Mouse (Mus musculus) embryonic facial prominence, embryonic 14.5 days (tissue): ENCODE data around the gene Ssc4d. TPM values are rescaled to one million over a fixed set of nuclear protein-coding genes. Genes with fewer than 3 reads are reported as not detected.

ENCODE experiments used
- ATAC-seq: fragments of 200-750 bp; cut with Nextera tagmentation; 2 replicates; pipeline ENCODE4 v1.8.0; 2017; ENCODE audit warnings: low read depth, moderate number of reproducible peaks, moderate TSS enrichment
- DNase-seq: peaks from one replicate; pipeline ENCODE4 v3.0.0-alpha.2; 2015; ENCODE audit warnings: low spot score
- H3K27ac ChIP-seq: fragments of 300-500 bp; sonication (generic); replicated peaks from 2 replicates; pipeline ENCODE4 v1.5.1; 2014; ENCODE audit warnings: low read depth, mild to moderate bottlenecking, low read length, moderate library complexity
- H3K27me3 ChIP-seq: fragments of 300-500 bp; sonication (generic); replicated peaks from 2 replicates; pipeline ENCODE4 v1.6.1; 2014; ENCODE audit warnings: low read length; ENCODE audit not compliant: control insufficient read depth, insufficient read depth
- H3K36me3 ChIP-seq: fragments of 300-500 bp; sonication (generic); 2 replicates; pipeline ENCODE4 v1.6.1; 2014; ENCODE audit warnings: low read length, mixed read lengths; ENCODE audit not compliant: control insufficient read depth, insufficient read depth
- H3K4me1 ChIP-seq: fragments of 300-500 bp; sonication (generic); 2 replicates; pipeline ENCODE4 v1.6.1; 2014; ENCODE audit warnings: antibody characterized with exemption, low read length; ENCODE audit not compliant: control insufficient read depth, insufficient read depth
- H3K4me2 ChIP-seq: fragments of 300-500 bp; sonication (generic); 2 replicates; pipeline ENCODE4 v1.6.1; 2014; ENCODE audit warnings: low read depth, mild to moderate bottlenecking, low read length, moderate library complexity, mixed read lengths
- H3K4me3 ChIP-seq: fragments of 300-500 bp; sonication (generic); 2 replicates; pipeline ENCODE4 v1.5.1; 2014; ENCODE audit warnings: low read depth, mild to moderate bottlenecking, low read length
- H3K9ac ChIP-seq: fragments of 300-500 bp; sonication (generic); 2 replicates; pipeline ENCODE4 v1.6.1; 2014; ENCODE audit warnings: low read depth, mild to moderate bottlenecking, low read length, moderate library complexity, mixed read lengths
- H3K9me3 ChIP-seq: fragments of 300-500 bp; sonication (generic); 2 replicates; pipeline ENCODE4 v1.6.1; 2016; ENCODE audit warnings: low read length; ENCODE audit not compliant: control insufficient read depth
- WGBS: fragments of 180-500 bp; shearing (Covaris S2); extraction: QIAGEN DNeasy Blood & Tissue Kit; methylation state at CpG from one replicate; pipeline ENCODE4 v1.1.7; 2014; 5-methylcytosine and 5-hydroxymethylcytosine counted together
- polyA plus RNA-seq: library from polyadenylated mRNA; unstranded; fragments of >200 nt; fragmentation: Nextera tagmentation; extraction: Ambion mirVana; gene quantifications from 2 replicates; pipeline ENCODE4 v1.2.1, GENCODE M21; 2014

The Ssc4d gene
- polyA plus RNA-seq, 1 experiment from 2014 or later: 3.2 TPM

GRCm38 (mm10) chr5:135916601-135917000, 57.7 kb downstream of the Ssc4d start:
- Histone ChIP-seq H3K9me3 (no peaks in the 10 kb centered on the region), H3K4me1 (no peaks in the 10 kb centered on the region), H3K27me3 (no peaks in the 10 kb centered on the region), H3K27ac (no peak overlapping the region), H3K4me2 (no peak overlapping the region), H3K4me3 (no peak overlapping the region), H3K36me3 (peaks cover 76% of the 10 kb centered on the region), H3K9ac (no peak overlapping the region)
- DNase-seq (no peak), ATAC-seq (no peak)
- WGBS: 85% methylated on average over 3 of the region's 3 CpGs

GRCm38 (mm10) chr5:135916051-135916565, 58.2 kb downstream of the Ssc4d start:
- ATAC-seq (no peak), DNase-seq (no peak)
- peaks cover 76% of the 10 kb centered on the region for H3K36me3 ChIP-seq
- H3K4me1 ChIP-seq: no peaks in the 10 kb centered on the region
- H3K27me3 ChIP-seq: no peaks in the 10 kb centered on the region
- H3K27ac ChIP-seq: no peak overlapping the region
- H3K9me3 ChIP-seq: no peaks in the 10 kb centered on the region
- no peak overlapping the region for H3K9ac ChIP-seq
- no peak overlapping the region for H3K4me3 ChIP-seq
- WGBS: 86% methylated on average over 6 of the region's 6 CpGs
- H3K4me2 ChIP-seq: no peak overlapping the region

GRCm38 (mm10) chr5:135914156-135914555, 60.2 kb downstream of the Ssc4d start:
- peaks cover 79% of the 10 kb centered on the region for H3K36me3 ChIP-seq
- no peaks in the 10 kb centered on the region for H3K4me1 ChIP-seq
- H3K9me3 ChIP-seq: no peaks in the 10 kb centered on the region
- H3K4me2 ChIP-seq: no peak overlapping the region
- no peaks in the 10 kb centered on the region for H3K27me3 ChIP-seq
- no peak for ATAC-seq
- WGBS: 89% methylated on average over 6 of the region's 6 CpGs
- no peak for DNase-seq
- H3K27ac ChIP-seq: no peak overlapping the region
- no peak overlapping the region for H3K4me3 ChIP-seq
- no peak overlapping the region for H3K9ac ChIP-seq

GRCm38 (mm10) chr5:135913201-135913600, 61.1 kb downstream of the Ssc4d start:
- no peak overlapping the region for H3K9ac ChIP-seq
- H3K4me3 ChIP-seq: no peak overlapping the region
- H3K4me1 ChIP-seq: no peaks in the 10 kb centered on the region
- H3K27ac ChIP-seq: no peak overlapping the region
- H3K27me3 ChIP-seq: no peaks in the 10 kb centered on the region
- H3K9me3 ChIP-seq: no peaks in the 10 kb centered on the region
- H3K4me2 ChIP-seq: no peak overlapping the region
- 81% methylated on average over 5 of the region's 5 CpGs for WGBS
- ATAC-seq (no peak), DNase-seq (no peak)
- H3K36me3 ChIP-seq: peaks cover 79% of the 10 kb centered on the region

GRCm38 (mm10) chr5:135911633-135912220, 62.6 kb downstream of the Ssc4d start:
- no peak for DNase-seq

GRCm38 (mm10) chr5:135910813-135911212, 63.5 kb downstream of the Ssc4d start:
- peaks cover 75% of the 10 kb centered on the region for H3K36me3 ChIP-seq
- no peak overlapping the region for H3K27ac ChIP-seq
- H3K4me3 ChIP-seq: no peak overlapping the region
- H3K9ac ChIP-seq: no peak overlapping the region
- H3K9me3 ChIP-seq: no peaks in the 10 kb centered on the region
- 86% methylated on average over 25 of the region's 25 CpGs for WGBS
- H3K4me1 ChIP-seq: no peaks in the 10 kb centered on the region
- H3K27me3 ChIP-seq: no peaks in the 10 kb centered on the region
- no peak for DNase-seq
- no peak overlapping the region for H3K4me2 ChIP-seq
- ATAC-seq: no peak

More at GRCm38 (mm10) chr5:135911633-135912220, 62.6 kb downstream of the Ssc4d start:
- H3K27me3 ChIP-seq: no peaks in the 10 kb centered on the region
- no peaks in the 10 kb centered on the region for H3K4me1 ChIP-seq
- no peak overlapping the region for H3K4me2 ChIP-seq
- no peak for ATAC-seq
- H3K27ac ChIP-seq: no peak overlapping the region
- peaks cover 83% of the 10 kb centered on the region for H3K36me3 ChIP-seq
- H3K9me3 ChIP-seq: no peaks in the 10 kb centered on the region
- H3K4me3 ChIP-seq: no peak overlapping the region
- H3K9ac ChIP-seq: no peak overlapping the region
- WGBS: 84% methylated on average over 11 of the region's 11 CpGs

Other genes starting within 250 kb of the Ssc4d start
- 36.7 and 42.2 TPM in 2 replicates for gene Tmem120a, start 230.1 kb downstream of the Ssc4d start, polyA plus RNA-seq
- gene Styxl1, start 196.1 kb downstream of the Ssc4d start, polyA plus RNA-seq: 0.54 and 0.90 TPM in 2 replicates
- 481 and 483 TPM in 2 replicates for gene Mdh2, start 196.1 kb downstream of the Ssc4d start, polyA plus RNA-seq
- 1.1 and 1.5 TPM in 2 replicates for gene Srrm3, start 167.6 kb downstream of the Ssc4d start, polyA plus RNA-seq
- 365 and 522 TPM in 2 replicates for gene Hspb1, start 86.6 kb downstream of the Ssc4d start, polyA plus RNA-seq
- 97.4 and 101 TPM in 2 replicates for gene Ywhag, start 39.9 kb downstream of the Ssc4d start, polyA plus RNA-seq
- 0.58 and 0.77 TPM in 2 replicates for gene Zp3, start 5.6 kb upstream of the Ssc4d start, polyA plus RNA-seq
- 25.2 and 25.7 TPM in 2 replicates for gene Dtx2, start 20.3 kb upstream of the Ssc4d start, polyA plus RNA-seq
- gene Upk3b, start 64.0 kb upstream of the Ssc4d start, polyA plus RNA-seq: 0.50 and 1.4 TPM in 2 replicates
- gene Upk3bl, start 80.0 kb upstream of the Ssc4d start, polyA plus RNA-seq: 17.1 and 28.1 TPM in 2 replicates
- 11.4 and 13.8 TPM in 2 replicates for gene Rasa4, start 109.4 kb upstream of the Ssc4d start, polyA plus RNA-seq
- 227 and 230 TPM in 2 replicates for gene Polr2j, start 142.1 kb upstream of the Ssc4d start, polyA plus RNA-seq
- gene Lrwd1, start 161.5 kb upstream of the Ssc4d start, polyA plus RNA-seq: 29.7 and 32.0 TPM in 2 replicates
- gene Alkbh4, start 161.6 kb upstream of the Ssc4d start, polyA plus RNA-seq: 11.7 and 15.2 TPM in 2 replicates
- gene Orai2, start 196.2 kb upstream of the Ssc4d start, polyA plus RNA-seq: 12.0 and 12.4 TPM in 2 replicates
- 48.0 and 52.0 TPM in 2 replicates for gene Prkrip1, start 224.4 kb upstream of the Ssc4d start, polyA plus RNA-seq